Comparison of ENCODE assay signal across 21 mouse cellular contexts in the genomic region with DNA sequence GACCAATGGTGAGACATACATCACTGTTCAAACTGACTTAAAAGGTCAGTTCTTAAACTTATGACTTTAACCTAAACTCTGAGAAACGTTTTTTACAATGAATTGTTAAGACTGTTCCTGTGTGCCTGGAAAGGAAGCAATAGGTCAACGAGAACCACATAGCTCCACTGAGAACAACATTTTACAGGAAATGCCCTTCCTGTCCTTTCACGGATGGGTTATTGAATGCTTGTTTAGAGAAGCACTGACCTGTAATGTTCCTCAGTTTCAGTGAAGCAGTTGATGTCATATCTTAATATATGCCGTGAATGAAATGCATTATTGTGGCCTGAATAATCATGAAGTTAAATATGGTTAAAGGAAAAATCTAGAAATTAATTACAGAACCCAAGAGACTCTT.
DNase-seq lines count a peak whose midpoint lies in the region; ATAC-seq and TF ChIP-seq lines count a peak whose summit lies in the region.
"Had no signal": no experiment of that assay in that cellular context is flagged by ENCODE, and none has a peak within 500 bp of the region (broad histone marks: within the 10 kb centered on the region; RNA-seq: fewer than 3 reads in every experiment).

No protein-coding gene starts in this region.

- DNase-seq in gastrocnemius, adult 2 months, result no peak
- DNase-seq in gastrocnemius, postnatal 4 days (ENCODE audit: low spot score in 2 of 2), result no peak
- DNase-seq in kidney, adult 2 months, result peak; percentile 63
- DNase-seq in kidney, postnatal 14 days, result no peak
- peak; percentile 30 for DNase-seq in lung, embryonic 14.5 days
- DNase-seq in lung, postnatal 25 days (ENCODE audit: low spot score), result no peak
- peak; percentile 28 for DNase-seq in mesoderm, embryonic 11.5 days (ENCODE audit: low read depth, low spot score)
- DNase-seq: adrenal gland, postnatal 36 days; cerebellum, adult 18-20 months; cerebellum, postnatal 25 days; gastrocnemius, postnatal 25 days; liver, embryonic 13.5 days; lung, postnatal 36 days; thymus, postnatal 14 days had no signal

- peak overlapping the region; percentile 71 for H3K27ac ChIP-seq in gastrocnemius, adult 2 months
- H3K27ac ChIP-seq in kidney, adult 2 months (ENCODE audit: insufficient read depth, low read depth, low read length), result 0 out of 2 replicates have a peak overlapping the region, but pooled peaks have one; percentile 41
- no peak overlapping the region for H3K27ac ChIP-seq in lung, embryonic 14.5 days (ENCODE audit: low read depth)
- no peak overlapping the region for H3K27ac ChIP-seq in forebrain, embryonic 13.5 days
- H3K27ac ChIP-seq: forebrain, embryonic 15.5 days; hindbrain, embryonic 14.5 days; limb, embryonic 12.5 days; liver, embryonic 13.5 days had no signal

- no peak overlapping the region for H3K4me3 ChIP-seq in gastrocnemius, adult 2 months
- H3K4me3 ChIP-seq in kidney, adult 2 months (ENCODE audit: insufficient read depth, low read depth, low read length), result no peak overlapping the region
- no peak overlapping the region for H3K4me3 ChIP-seq in lung, embryonic 14.5 days (ENCODE audit: low read depth, low read length)
- no peak overlapping the region for H3K4me3 ChIP-seq in forebrain, embryonic 13.5 days
- H3K4me3 ChIP-seq: erythroblast, embryonic 14.5 days; forebrain, embryonic 15.5 days; limb, embryonic 12.5 days; liver, embryonic 13.5 days had no signal

- intact Hi-C loops in gastrocnemius, adult 2 months (cut with DNase I), result loop anchor here (5.0 kb wide), 1 partner anchor 78 kb away; no protein-coding TSS in a partner anchor

- no peak overlapping the region for H3K9ac ChIP-seq in lung, embryonic 14.5 days
- H3K9ac ChIP-seq in forebrain, embryonic 13.5 days, result no peak overlapping the region
- H3K9ac ChIP-seq: forebrain, embryonic 15.5 days; hindbrain, embryonic 14.5 days; limb, embryonic 12.5 days; liver, embryonic 13.5 days had no signal

- H3K27me3 ChIP-seq in kidney, adult 2 months (replicated peaks; ENCODE audit: control insufficient read depth, insufficient read depth, low read length), result no peaks in the 10 kb centered on the region
- no peaks in the 10 kb centered on the region for H3K27me3 ChIP-seq in lung, embryonic 14.5 days (ENCODE audit: insufficient read depth, low read length)
- no peaks in the 10 kb centered on the region for H3K27me3 ChIP-seq in forebrain, embryonic 13.5 days
- H3K27me3 ChIP-seq: CH12.LX; forebrain, embryonic 15.5 days; limb, embryonic 12.5 days; liver, embryonic 13.5 days had no signal

- TF ChIP-seq POLR2A in kidney, adult 2 months (IDR thresholded peaks at IDR 0.05; ENCODE audit: low read depth, low read length), result no peak

- H3K9me3 ChIP-seq in lung, embryonic 14.5 days (ENCODE audit: low read depth, low read length), result no peaks in the 10 kb centered on the region
- no peaks in the 10 kb centered on the region for H3K9me3 ChIP-seq in forebrain, embryonic 13.5 days (replicated peaks)
- H3K9me3 ChIP-seq: forebrain, embryonic 15.5 days; limb, embryonic 12.5 days; liver, embryonic 13.5 days had no signal

- no peaks in the 10 kb centered on the region for H3K36me3 ChIP-seq in kidney, adult 2 months (ENCODE audit: control insufficient read depth, insufficient read depth, low read length)
- H3K36me3 ChIP-seq in lung, embryonic 14.5 days (ENCODE audit: insufficient read depth), result no peaks in the 10 kb centered on the region
- no peaks in the 10 kb centered on the region for H3K36me3 ChIP-seq in forebrain, embryonic 13.5 days (ENCODE audit: poor library complexity, severe bottlenecking)
- H3K36me3 ChIP-seq: forebrain, embryonic 15.5 days; limb, embryonic 12.5 days; liver, embryonic 13.5 days had no signal

- ATAC-seq in lung, embryonic 14.5 days (ENCODE audit: insufficient read depth), result no peak
- ATAC-seq in forebrain, embryonic 13.5 days, result no peak
- ATAC-seq: forebrain, embryonic 15.5 days; midbrain, embryonic 16.5 days had no signal

- H3K4me2 ChIP-seq in lung, embryonic 14.5 days, result no peak overlapping the region
- H3K4me2 ChIP-seq in forebrain, embryonic 13.5 days, result no peak overlapping the region
- H3K4me2 ChIP-seq: forebrain, embryonic 15.5 days; hindbrain, embryonic 14.5 days; limb, embryonic 12.5 days; liver, embryonic 13.5 days had no signal

- no peak for TF ChIP-seq CTCF in gastrocnemius, adult 2 months (IDR thresholded peaks at IDR 0.05)
- TF ChIP-seq CTCF in kidney, adult 2 months (conservative IDR thresholded peaks at IDR 0.05; ENCODE audit: insufficient read depth, insufficient read length, low read depth, low read length), result no peak
- no peak for TF ChIP-seq CTCF in lung, embryonic 14.5 days (IDR thresholded peaks at IDR 0.05; ENCODE audit: low read depth)

- 8% methylated on average over 4 of the region's 4 CpGs for WGBS in kidney, adult 2 months
- 32% methylated on average over 4 of the region's 4 CpGs for WGBS in lung, embryonic 14.5 days
- WGBS in forebrain, embryonic 13.5 days, result 79% methylated on average over 4 of the region's 4 CpGs

- H3K4me1 ChIP-seq in kidney, adult 2 months (ENCODE audit: control insufficient read depth, insufficient read depth, low read length), result peaks cover 31% of the 10 kb centered on the region
- peaks cover 8% of the 10 kb centered on the region for H3K4me1 ChIP-seq in lung, embryonic 14.5 days (ENCODE audit: insufficient read depth)
- H3K4me1 ChIP-seq in forebrain, embryonic 13.5 days, result no peaks in the 10 kb centered on the region
- H3K4me1 ChIP-seq: forebrain, embryonic 15.5 days; limb, embryonic 12.5 days; liver, embryonic 13.5 days had no signal

Comparison
In these comparisons a context has a peak if more than half of its experiments do, and no peak if none do; other contexts are left out.
1. DNase-seq: peak in kidney, adult 2 months (single experiment), lung, embryonic 14.5 days (single experiment) and mesoderm, embryonic 11.5 days (single experiment); none in gastrocnemius, adult 2 months (single experiment), gastrocnemius, postnatal 4 days (0 of 2), kidney, postnatal 14 days (single experiment) and lung, postnatal 25 days (single experiment).
2. H3K27ac ChIP-seq: peak in gastrocnemius, adult 2 months (single experiment) and kidney, adult 2 months (single experiment); none in lung, embryonic 14.5 days (single experiment) and forebrain, embryonic 13.5 days (single experiment).